Mouse (Mus musculus): ENCODE results near the gene Ttc30a1.

The Ttc30a1 gene

GRCm38 (mm10) chr2:75981440-75982081 is at the start of gene Ttc30a1:
Gene Ttc30a1, minus strand, starts transcription at chr2:75981967.
- peak; percentile 63 for DNase-seq (ENCODE audit: low spot score)

DNA sequence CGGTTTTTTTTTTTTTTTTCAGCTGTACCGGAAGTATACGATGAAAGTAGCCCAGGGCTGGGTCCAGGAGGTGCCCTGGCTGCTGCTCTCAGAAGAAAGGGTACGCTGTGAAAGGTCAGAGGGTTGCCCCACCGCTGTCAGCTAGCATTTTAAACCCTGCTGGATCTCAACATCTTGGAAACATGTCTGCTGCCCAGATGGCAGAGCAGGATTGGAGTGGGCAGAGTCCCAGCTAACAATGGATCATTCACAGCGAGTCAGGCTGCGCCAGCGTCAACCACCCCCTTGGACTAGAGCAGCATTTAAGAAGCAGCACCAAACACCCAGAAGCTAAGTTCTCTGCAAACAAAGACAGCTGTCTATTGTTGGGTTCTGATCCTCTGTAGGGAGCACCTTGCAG is 48.3 kb upstream of the Ttc30a1 start:
- DNase-seq (ENCODE audit: low spot score): no peak

DNA sequence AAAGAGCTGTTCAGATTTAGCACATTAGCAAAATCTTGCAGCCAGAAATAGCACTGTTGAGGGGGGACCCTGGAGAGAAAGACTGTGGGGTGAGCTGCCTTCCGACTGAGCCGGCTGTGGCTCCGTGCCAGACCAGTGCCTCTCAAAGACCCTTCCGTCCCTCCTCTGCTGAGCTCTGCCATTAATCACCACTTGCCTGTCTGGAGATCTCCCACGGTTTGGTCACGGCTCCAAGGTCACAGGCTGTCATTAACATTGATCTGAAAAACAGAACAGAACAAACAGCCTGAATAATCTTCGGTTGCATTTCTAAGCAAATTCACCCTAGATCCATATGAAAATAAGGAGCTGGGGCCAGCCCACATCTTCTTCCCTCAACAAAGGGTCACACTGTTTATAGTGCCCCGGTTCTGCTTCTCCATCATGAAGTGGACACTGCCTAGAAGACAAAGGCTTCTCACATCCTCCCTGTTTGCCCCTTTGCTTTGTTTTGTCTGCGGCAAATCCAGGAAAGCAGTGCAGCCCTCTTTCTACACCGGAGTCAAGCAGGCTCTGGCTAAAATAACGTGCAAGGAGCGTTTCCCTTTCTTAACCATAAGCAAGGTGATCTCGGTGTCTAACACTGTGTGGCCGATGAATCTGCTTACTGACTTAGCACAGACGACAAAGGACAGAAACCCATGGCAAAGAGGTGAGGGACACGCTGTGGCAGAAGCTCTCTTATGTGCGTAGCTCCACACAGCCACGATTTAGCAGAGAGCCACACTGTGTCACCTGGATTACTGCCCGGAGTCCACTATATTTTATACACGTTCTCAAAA is 47.5 kb upstream of the Ttc30a1 start:
- no peak for DNase-seq (ENCODE audit: low spot score)

DNA sequence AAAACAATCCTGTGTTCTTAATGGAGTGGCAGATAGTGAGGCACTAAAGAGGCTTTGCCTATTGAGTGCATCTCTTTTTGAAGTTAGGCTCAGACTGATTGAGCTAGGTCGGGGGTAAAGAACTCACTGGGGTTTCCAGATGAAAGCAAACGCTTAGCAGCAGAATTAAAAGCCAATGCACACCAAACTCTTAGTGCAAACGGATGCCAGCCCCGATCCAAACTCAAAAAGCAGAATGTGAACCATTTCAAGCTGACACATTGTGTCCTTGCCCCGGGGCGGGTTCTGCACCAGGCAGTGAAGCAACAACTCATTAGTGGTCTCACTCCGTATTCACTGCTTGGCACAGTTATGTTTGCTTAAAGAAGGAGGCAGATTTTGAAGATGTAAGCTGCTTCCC is 35.1 kb upstream of the Ttc30a1 start:
- DNase-seq (ENCODE audit: low spot score): no peak

GRCm38 (mm10) chr2:76016136-76016535 is 34.4 kb upstream of the Ttc30a1 start:
- no peak for DNase-seq (ENCODE audit: low spot score)

DNA sequence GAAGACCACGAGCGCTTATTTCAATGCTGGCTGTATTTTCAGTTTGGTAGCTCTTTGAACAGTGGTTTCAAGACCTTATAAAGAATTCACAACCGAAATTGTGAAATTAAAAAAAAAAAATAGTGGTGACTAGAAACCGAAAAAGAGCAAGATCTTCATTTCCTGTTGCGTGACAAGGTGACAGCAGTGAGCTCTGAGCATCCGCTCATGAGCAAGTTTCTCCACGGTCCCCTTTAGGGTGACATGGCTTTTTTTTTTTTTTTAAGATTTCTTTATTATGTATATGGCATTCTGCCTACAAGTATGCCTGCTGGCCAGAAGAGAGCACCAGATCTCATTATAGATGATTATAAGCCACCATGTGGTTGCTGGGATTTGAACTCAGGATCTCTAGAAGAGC is 33.7 kb upstream of the Ttc30a1 start:
- no peak for DNase-seq (ENCODE audit: low spot score)

DNA sequence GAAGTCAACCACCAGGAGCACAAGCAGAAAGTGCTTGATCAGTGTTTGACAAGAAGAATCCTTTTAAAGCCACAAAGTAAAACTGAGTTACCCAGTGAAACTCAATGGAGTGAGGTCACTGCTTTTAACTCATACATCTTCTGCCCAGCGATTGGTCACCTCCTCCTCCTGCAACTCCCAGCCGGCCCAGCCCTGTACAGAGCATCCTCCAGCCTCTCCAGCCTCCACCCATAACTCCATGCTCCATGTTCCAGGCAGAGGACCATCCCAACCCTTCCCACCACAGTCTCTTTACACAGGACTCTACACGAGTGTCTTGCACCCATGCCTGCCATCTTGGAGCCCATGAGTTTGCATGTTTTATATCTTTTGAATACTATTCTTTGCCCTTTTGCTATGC is 32.9 kb upstream of the Ttc30a1 start:
- no peak for DNase-seq (ENCODE audit: low spot score)

DNA sequence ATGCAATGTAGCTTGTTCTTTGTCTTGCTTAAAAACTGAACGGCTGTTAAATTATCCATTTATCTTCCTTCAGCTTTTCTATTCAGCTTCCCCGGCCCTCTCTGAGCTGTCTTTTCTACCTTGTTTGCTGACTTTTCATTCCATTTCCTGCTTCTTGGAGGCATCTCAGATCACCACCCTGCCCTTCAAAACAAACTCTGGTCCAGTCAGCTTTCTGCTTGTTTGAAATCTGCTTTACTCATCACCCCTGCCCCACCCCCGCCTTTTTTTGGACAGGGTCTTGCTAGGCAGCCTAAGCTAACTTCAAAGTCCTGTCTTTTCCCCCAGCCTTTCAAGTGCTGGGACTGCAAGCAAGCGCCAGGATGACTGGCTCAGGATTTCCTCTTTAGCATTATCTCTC is 24.4 kb upstream of the Ttc30a1 start:
- no peak for DNase-seq (ENCODE audit: low spot score)

- no peak for DNase-seq (ENCODE audit: low spot score)
Observed at GRCm38 (mm10) chr2:76002899-76003298, 21.1 kb upstream of the Ttc30a1 start.

DNA sequence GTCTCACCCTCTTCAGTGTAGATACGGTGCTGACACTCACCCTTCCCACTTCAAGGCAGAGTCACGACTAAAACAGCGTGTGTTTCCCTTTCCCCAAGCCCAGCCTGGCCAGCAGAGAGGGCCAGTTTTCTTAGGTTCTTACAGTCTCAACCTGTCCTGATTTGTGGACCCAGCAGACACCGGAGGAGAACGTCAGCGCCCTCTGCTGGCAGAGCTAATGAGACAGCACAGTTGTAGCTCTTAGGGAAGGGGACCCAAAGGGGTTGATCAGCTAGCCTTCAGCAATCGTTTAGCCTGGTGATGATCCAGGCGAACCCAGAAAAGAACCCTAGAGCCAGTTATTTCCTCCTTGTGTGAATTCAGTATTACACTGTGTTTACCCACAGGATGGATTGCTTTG is 19.6 kb upstream of the Ttc30a1 start:
- peak; percentile 72 for DNase-seq (ENCODE audit: low spot score)

GRCm38 (mm10) chr2:75999636-76000035 is 17.9 kb upstream of the Ttc30a1 start:
- DNase-seq (ENCODE audit: low spot score): no peak

DNA sequence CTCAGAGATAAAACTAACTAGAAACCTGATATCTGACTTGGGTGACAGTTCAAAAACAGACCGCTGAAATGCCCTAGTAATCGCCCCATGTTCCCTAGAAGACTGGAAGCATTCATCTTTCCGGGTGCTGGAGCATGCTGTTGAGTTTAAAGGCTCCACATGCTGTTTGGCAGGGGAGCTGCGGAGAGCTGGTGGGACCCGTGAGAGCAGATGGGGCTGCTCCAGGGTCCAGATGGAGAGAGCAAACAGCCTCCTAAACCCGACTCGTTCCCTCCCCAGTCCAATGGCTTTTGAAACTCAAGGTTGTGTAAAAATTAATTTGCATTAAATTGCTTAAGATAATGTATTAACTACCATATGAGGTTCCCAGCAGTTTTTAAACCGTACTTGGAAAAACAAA is 16.9 kb upstream of the Ttc30a1 start:
- no peak for DNase-seq (ENCODE audit: low spot score)

DNA sequence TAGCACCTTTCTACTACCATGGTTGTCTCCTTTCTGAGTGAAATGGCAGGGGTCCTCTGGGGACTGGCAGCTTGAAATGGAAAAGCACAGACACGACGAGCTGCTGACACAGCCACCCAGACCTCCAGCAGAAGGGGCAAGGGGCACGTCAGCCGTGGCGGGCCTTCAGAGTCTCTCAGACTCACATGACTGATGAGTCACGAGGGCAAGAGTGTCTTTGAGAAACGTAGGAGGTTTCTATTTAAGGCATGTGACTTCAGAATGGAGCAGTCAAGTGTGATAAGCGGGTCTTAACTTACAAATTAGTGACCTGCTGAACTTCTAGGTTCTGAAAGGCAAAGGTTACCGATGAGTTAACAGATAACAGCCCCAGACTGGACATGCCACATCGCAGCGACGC is 16.0 kb upstream of the Ttc30a1 start:
- DNase-seq (ENCODE audit: low spot score): no peak

GRCm38 (mm10) chr2:75994841-75995240 is 13.1 kb upstream of the Ttc30a1 start:
- no peak for DNase-seq (ENCODE audit: low spot score)

DNA sequence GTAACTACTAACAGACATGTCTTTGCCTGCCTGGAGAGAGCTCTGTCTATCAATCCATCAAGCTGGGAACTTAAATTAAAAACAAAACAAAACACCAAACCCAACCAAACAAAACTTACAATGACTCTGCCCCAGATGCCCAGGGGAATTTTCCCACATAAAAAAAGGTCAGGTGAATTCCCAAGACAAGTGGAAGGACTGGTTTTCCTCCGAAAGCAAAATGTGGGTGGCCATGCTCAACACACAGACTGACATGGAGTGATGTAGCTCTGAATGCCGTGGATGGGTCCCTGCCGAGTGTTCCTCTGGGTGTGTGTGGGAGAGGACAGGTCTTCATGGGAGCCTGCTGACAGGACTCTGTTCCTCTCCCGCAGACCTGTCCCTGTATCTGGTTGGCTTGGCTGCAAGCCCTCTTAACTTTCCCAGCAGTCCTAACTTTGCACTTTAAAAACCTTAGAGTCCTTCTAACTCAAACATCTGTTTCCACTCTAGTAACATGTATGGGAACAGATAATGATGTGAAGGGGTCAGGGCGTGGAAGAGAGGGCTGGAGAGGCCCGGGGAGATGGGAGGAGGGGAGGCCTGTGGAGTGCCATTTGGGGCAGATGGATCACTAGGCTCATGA is 9.9 kb upstream of the Ttc30a1 start:
- no peak for DNase-seq (ENCODE audit: low spot score)

GRCm38 (mm10) chr2:75990885-75991539 is 9.2 kb upstream of the Ttc30a1 start:
- peak; percentile 21 for DNase-seq (ENCODE audit: low spot score)

DNA sequence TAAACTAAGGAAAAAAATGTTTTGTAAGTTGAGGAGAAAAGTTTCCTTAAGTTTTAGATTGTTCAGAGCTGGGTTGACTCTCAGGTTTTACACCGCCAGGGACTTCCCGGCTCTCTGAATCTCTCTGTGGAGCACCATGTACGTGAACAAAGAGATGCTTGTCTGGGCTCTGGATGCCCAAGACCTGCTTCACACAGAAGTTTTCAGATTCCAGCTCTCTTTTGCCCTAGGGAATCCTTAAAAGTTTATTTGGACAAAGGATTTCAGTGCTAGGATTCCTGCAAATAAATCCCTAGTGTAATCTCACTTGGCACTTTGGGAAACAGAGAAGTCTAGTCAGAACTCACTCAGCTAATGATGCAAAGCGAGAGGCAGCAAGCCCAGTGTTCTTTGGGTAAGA is 7.9 kb upstream of the Ttc30a1 start:
- no peak for DNase-seq (ENCODE audit: low spot score)

DNA sequence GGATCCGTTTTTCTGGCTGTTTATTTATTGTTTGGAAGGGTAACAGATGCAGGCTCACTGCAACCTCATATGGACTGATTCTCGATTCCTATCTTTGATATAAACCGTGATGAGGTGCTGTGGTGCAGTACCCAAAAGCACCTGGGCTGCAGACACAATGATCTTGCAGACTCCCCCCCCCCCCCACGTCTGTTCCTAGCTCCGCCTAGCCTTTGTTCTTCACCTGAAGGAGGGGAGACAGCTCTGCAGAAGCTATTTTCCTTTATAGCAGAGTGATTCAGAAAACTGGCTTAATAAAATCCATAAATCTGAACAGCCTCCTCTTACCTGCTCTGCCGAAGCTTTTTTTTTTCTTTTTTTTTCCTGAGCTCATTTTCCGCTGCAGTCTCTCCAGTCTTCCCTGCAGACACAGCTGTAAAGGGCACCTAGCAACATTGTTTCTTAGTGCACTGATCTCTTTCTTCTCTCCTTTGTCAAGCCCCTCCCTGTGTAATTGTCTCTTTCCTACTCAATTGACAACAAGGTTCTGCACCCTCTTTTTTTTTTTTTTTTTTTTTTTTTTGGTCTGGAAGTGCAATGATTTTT is 7.1 kb upstream of the Ttc30a1 start:
- no peak for DNase-seq (ENCODE audit: low spot score)

GRCm38 (mm10) chr2:75988378-75988777 is 6.6 kb upstream of the Ttc30a1 start:
- DNase-seq (ENCODE audit: low spot score): no peak

DNA sequence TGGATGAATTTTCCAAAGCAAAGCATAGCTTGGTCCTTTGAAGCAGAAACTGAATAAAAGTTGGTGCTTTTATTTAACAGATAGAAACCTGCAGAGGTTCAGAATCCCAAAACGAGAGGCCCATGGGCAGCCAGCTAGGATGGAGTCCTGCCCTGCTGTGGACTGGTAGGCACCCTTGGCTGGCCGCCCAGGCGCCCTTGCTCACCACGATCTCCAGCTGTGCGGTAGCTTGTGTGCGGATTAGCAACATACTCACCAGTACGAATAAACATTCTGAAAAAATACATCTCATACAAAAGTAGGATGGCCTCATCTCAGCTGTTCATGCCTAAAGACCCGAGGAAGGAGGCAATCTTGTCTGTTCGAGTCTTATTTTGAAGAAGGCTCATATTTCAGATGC is 6.0 kb upstream of the Ttc30a1 start:
- no peak for DNase-seq (ENCODE audit: low spot score)

GRCm38 (mm10) chr2:75985124-75985523 is 3.4 kb upstream of the Ttc30a1 start:
- DNase-seq (ENCODE audit: low spot score): peak; percentile 20

DNA sequence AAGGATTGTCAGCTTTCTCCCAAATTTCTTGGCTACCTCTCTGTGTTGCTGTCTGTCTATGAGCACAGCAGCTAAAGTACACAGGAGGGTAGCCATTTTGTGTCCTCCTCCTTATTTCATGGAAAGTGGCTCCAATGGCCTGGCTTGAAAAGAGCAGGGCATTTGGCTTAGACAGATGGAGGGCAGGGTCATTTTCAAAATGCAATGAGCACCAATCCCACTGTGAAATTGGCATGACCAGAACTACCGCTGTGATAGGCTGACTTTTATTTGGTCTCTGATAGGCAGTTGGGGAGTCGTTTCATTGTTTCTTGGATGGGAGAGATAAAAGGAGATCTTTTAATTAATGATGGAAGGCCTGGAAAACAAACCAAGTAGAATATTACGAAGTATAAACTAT is 2.1 kb upstream of the Ttc30a1 start:
- no peak for DNase-seq (ENCODE audit: low spot score)

All from urinary bladder, postnatal 25 days (tissue).